Mouse (Mus musculus) ES-Bruce4 (cell line): ENCODE measurements at regions not wholly inside any gene's neighbourhood (a gene's known extent, or its start where the extent isn't known, plus 50 kb on each side); places are given as distances from the start of the nearest gene placed in this dataset.

Source experiments
- EP300 ChIP-seq: IDR thresholded peaks from 2 replicates; pipeline ENCODE4 v1.6.1; 2011; ENCODE audit warnings: low read depth, low read length; ENCODE audit not compliant: insufficient read depth
- POLR2A ChIP-seq: IDR thresholded peaks from one replicate; pipeline ENCODE4 v1.8.1; 2011; ENCODE audit warnings: low read length; ENCODE audit not compliant: insufficient read depth

DNA sequence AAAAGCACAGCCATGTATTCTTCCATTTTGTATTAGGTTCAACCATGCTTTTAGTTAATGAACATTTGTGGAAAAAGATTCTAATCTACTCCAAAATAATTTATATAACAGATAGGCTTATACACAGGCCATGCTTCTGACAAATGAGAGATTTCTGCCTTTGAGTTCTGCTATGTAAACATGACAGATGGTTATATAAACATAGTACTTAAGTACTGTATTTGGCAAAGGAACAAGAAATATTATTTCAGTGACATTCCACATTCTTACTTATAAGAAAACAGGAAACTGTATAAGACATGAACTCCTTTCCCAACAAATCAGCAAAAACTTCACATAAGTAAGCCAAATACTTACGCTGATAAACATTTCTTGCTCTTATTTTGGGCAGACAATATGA is 683.5 kb upstream of the Nr2f1 start:
- no peak for TF ChIP-seq POLR2A
- TF ChIP-seq EP300: no peak
